Mouse (Mus musculus): ENCODE data around the gene Filip1l. TPM values are rescaled to one million over a fixed set of nuclear protein-coding genes. Genes with fewer than 3 reads are reported as not detected.

The Filip1l gene
- total RNA-seq, 2 experiments from 2014 or later: 3.4 to 4.1 TPM

- DNase-seq (ENCODE audit: extremely low spot score in 1 of 2, low spot score in 2 of 2): no peak
Observed at GRCm38 (mm10) chr16:57349039-57349438, 3.9 kb upstream of the Filip1l start.

GRCm38 (mm10) chr16:57349689-57350088 is 3.2 kb upstream of the Filip1l start:
- intact Hi-C loops (cut with DNase I): no loop called here
- no peak for DNase-seq (ENCODE audit: extremely low spot score in 1 of 2, low spot score in 2 of 2)

More at GRCm38 (mm10) chr16:57349039-57349438, 3.9 kb upstream of the Filip1l start:
- intact Hi-C loops (cut with DNase I): no loop called here

GRCm38 (mm10) chr16:57353166-57353721 is 351 bp downstream of the Filip1l start:
- intact Hi-C loops (cut with DNase I): no loop called here
- DNase-seq (ENCODE audit: extremely low spot score in 1 of 2, low spot score in 2 of 2): no peak

DNA sequence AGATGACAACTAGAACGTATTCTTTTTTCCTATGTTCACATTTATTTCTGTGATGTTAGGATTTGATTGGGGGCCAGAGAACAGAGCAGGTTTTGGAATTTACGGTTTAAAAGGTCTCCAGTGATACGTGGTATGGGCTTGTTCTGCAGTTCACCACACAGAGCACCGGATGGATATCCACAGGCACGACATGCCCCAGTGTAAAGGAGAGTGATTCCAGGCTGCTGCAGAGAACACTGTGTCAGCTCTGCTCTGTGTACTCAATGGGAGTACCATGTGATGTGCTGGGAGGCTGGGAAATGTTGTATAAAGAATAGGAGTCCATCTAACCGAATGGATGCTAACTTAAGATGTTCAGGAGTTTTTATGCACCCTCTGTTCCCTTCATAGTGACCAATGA is 1.0 kb downstream of the Filip1l start:
- no peak for DNase-seq (ENCODE audit: extremely low spot score in 1 of 2, low spot score in 2 of 2)
- intact Hi-C loops (cut with DNase I): no loop called here

GRCm38 (mm10) chr16:57356454-57356853 is 3.6 kb downstream of the Filip1l start:
- no peak for DNase-seq (ENCODE audit: extremely low spot score in 1 of 2, low spot score in 2 of 2)
- intact Hi-C loops (cut with DNase I): no loop called here

DNA sequence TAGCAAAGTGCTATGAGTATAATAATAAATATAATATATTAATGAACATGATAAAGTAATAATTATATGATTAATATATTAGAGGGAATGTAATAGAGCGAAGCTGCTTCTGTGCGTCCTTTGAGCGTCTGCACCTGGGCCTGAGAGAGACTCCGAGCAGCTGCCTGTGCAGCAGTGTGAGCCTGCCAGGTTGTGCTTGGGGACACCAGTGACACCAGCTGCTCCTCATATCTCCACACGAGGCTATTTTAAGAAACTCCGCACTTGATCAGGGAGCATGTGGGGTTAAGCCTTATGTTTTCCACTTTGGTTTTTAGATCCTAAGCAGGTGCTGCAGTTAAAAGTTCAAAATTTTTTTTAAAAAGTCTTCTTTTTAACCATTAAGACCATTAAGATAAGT is 4.1 kb downstream of the Filip1l start:
- no peak for DNase-seq (ENCODE audit: extremely low spot score in 1 of 2, low spot score in 2 of 2)
- intact Hi-C loops (cut with DNase I): no loop called here

- intact Hi-C loops (cut with DNase I): no loop called here
Observed at GRCm38 (mm10) chr16:57359251-57359650, 6.4 kb downstream of the Filip1l start.

GRCm38 (mm10) chr16:57360785-57361184 is 7.9 kb downstream of the Filip1l start:
- DNase-seq (ENCODE audit: extremely low spot score in 1 of 2, low spot score in 2 of 2): no peak
- intact Hi-C loops (cut with DNase I): loop anchor here (10.0 kb wide), 1 partner anchor 234 kb away; no protein-coding TSS in a partner anchor

More at GRCm38 (mm10) chr16:57359251-57359650, 6.4 kb downstream of the Filip1l start:
- DNase-seq (ENCODE audit: extremely low spot score in 1 of 2, low spot score in 2 of 2): no peak

DNA sequence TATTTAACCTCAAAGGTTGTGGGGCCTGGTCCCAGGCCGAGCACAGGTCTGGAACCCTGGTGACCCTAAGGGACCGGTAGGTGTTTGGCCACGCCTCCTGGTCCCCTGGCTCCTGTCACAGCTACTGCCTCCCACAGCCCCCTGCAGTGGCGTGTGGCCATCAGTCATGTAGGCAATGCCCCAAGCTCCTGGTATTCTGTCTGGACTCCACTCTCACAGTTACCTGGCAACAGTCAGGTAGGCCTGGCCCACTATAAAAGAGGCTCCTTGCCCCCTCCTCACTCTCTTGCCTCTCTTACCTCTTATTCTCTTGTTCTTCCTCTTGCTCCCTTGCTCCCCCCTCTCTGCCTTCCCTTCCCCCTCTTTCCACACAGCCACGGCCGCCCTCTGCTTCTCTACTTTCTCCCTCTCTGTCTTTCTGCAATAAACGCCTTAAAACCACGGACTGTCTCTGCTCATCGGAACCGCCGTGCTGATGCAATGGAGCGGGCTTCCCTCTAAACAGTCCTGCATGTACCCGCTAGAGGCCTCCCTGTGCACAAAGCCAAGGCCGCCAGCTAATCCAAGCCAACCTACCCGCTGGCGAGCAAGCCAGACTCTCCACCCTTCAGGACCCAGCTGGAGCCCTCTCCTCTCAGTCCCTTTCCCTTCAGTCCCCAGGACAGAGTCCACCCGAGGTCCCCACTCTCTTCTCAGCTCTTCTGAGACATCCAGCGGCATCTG is 9.9 kb downstream of the Filip1l start:
- DNase-seq (ENCODE audit: extremely low spot score in 1 of 2, low spot score in 2 of 2): peak; percentile 44 to 78
- intact Hi-C loops (cut with DNase I): loop anchor here (10.0 kb wide), 1 partner anchor 232 kb away; no protein-coding TSS in a partner anchor

GRCm38 (mm10) chr16:57364498-57364897 is 11.6 kb downstream of the Filip1l start:
- no peak for DNase-seq (ENCODE audit: extremely low spot score in 1 of 2, low spot score in 2 of 2)
- intact Hi-C loops (cut with DNase I): loop anchor here (10.0 kb wide), 1 partner anchor 230 kb away; no protein-coding TSS in a partner anchor

DNA sequence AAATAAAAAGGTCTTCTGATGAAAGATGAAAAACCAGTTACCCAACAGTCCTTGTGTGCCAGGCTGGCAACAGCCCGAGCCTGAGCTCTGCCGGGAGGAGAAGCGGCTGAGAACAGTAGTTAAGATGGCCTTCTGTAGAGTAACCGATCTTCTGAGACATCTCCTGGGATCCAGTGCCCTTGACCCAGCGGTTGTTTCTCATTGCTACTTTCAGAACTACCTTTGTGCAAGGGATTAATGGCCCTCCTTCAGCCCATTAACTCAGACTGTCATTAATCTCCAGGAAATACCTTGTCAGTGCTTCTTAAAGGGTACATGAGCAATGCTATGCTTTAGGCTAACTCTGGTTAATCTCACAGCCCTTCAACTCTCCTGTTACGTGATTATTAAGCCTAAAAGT is 13.2 kb downstream of the Filip1l start:
- intact Hi-C loops (cut with DNase I): loop anchor here (10.0 kb wide), 1 partner anchor 229 kb away; no protein-coding TSS in a partner anchor
- no peak for DNase-seq (ENCODE audit: extremely low spot score in 1 of 2, low spot score in 2 of 2)

- DNase-seq (ENCODE audit: extremely low spot score in 1 of 2, low spot score in 2 of 2): peak in 1 of 2 experiments; percentile 44
- intact Hi-C loops (cut with DNase I): loop anchor here (10.0 kb wide), 1 partner anchor 228 kb away; no protein-coding TSS in a partner anchor
Observed at GRCm38 (mm10) chr16:57366941-57367694, 14.2 kb downstream of the Filip1l start.

- intact Hi-C loops (cut with DNase I): loop anchor here (10.0 kb wide), 1 partner anchor 225 kb away; no protein-coding TSS in a partner anchor
Observed at GRCm38 (mm10) chr16:57369846-57370496, 17.1 kb downstream of the Filip1l start.

GRCm38 (mm10) chr16:57372156-57372555 is 19.3 kb downstream of the Filip1l start:
- DNase-seq (ENCODE audit: extremely low spot score in 1 of 2, low spot score in 2 of 2): no peak

More at GRCm38 (mm10) chr16:57369846-57370496, 17.1 kb downstream of the Filip1l start:
- DNase-seq (ENCODE audit: extremely low spot score in 1 of 2, low spot score in 2 of 2): no peak

GRCm38 (mm10) chr16:57375248-57375837 is 22.4 kb downstream of the Filip1l start:
- intact Hi-C loops (cut with DNase I): no loop called here
- DNase-seq (ENCODE audit: extremely low spot score in 1 of 2, low spot score in 2 of 2): no peak

More at GRCm38 (mm10) chr16:57372156-57372555, 19.3 kb downstream of the Filip1l start:
- intact Hi-C loops (cut with DNase I): no loop called here

GRCm38 (mm10) chr16:57378631-57379330 is 25.9 kb downstream of the Filip1l start:
- intact Hi-C loops (cut with DNase I): no loop called here
- DNase-seq (ENCODE audit: extremely low spot score in 1 of 2, low spot score in 2 of 2): no peak

GRCm38 (mm10) chr16:57383266-57383971 is 30.5 kb downstream of the Filip1l start:
- intact Hi-C loops (cut with DNase I): no loop called here
- DNase-seq (ENCODE audit: extremely low spot score in 1 of 2, low spot score in 2 of 2): no peak

Data from left cerebral cortex, postnatal 10 days (tissue).